In genomic region chr17:47385145-47385544, GRCm38 (mm10) we compare ENCODE assay signal across 15 mouse cellular contexts.
"Had no signal": no experiment of that assay in that cellular context is flagged by ENCODE, and none has a peak within 500 bp of the region (broad histone marks: within the 10 kb centered on the region; RNA-seq: fewer than 3 reads in every experiment).

Gene Guca1b (plus strand): TSS chr17:47385393.

- DNase-seq: kidney, adult 11 months; lung, embryonic 14.5 days; lung, postnatal 10 days; lung, postnatal 4 days; right cerebral cortex, postnatal 4 days; spleen, adult 18-20 months; thymus, adult 18-20 months; thymus, postnatal 14 days had no signal

- H3K4me2 ChIP-seq: limb, embryonic 15.5 days; liver, embryonic 12.5 days; lung, embryonic 14.5 days; midbrain, embryonic 11.5 days; neural tube, embryonic 13.5 days had no signal

- H3K9ac ChIP-seq: limb, embryonic 15.5 days; liver, embryonic 12.5 days; lung, embryonic 14.5 days; neural tube, embryonic 13.5 days had no signal

- H3K4me1 ChIP-seq: limb, embryonic 15.5 days; liver, embryonic 12.5 days; neural tube, embryonic 13.5 days had no signal

- ATAC-seq: inflammation-experienced regulatory T-cells, adult 6 months; liver, embryonic 12.5 days; midbrain, embryonic 16.5 days had no signal

- H3K4me3 ChIP-seq: left cerebral cortex, adult 2 months; limb, embryonic 15.5 days; liver, embryonic 12.5 days; neural tube, embryonic 13.5 days had no signal

- H3K27ac ChIP-seq: left cerebral cortex, adult 2 months; limb, embryonic 15.5 days; liver, embryonic 12.5 days; neural tube, embryonic 13.5 days had no signal

- H3K27me3 ChIP-seq: limb, embryonic 15.5 days; neural tube, embryonic 13.5 days had no signal

- H3K9me3 ChIP-seq: limb, embryonic 15.5 days; neural tube, embryonic 13.5 days had no signal
